Mouse (Mus musculus) layer of hippocampus, postnatal 14 days (tissue): ENCODE results near the gene Tmem176b. TPM values are rescaled to one million over a fixed set of nuclear protein-coding genes. Genes with fewer than 3 reads are reported as not detected.
A peak's percentile ranks its signal among the peaks of the same experiment; 100 is the strongest.

Experiments
- DNase-seq, 2 experiments: peaks; one replicate each; pipeline ENCODE4 v3.0.0; 2021 to 2022; ENCODE audit warnings: low spot score in 2 of 2, mixed read lengths in 1 of 2
- total RNA-seq, 2 experiments: library from RNA; stranded (reverse); gene quantifications; 2 replicates each; pipeline ENCODE4 v1.2.3; 2021

Gene Tmem176b
- total RNA-seq, 2 experiments from 2014 or later, result 47.2 to 52.1 TPM

- peak in 1 of 2 experiments; percentile 66 for DNase-seq
These were observed 37.8 kb downstream of the Tmem176b start for GRCm38 (mm10) chr6:48803406-48804051.

DNA sequence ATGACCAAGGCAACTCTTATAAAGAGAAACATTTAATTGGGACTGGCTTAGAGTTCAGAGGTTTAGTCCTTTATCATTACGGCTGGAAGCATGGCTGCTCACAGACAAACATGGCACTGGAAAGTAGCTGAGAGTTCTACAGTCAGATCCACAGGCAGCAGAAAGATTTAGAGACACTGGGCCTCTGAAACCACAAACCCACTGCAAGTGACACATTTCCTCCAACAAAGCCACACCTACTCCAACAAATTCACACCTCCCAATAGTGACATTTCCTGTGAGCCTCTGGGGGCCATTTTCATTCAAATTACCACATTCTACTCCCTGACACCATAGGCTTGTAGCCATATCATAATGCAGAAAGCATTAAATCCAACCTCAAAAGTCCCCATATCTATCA is 39.4 kb downstream of the Tmem176b start:
- no peak for DNase-seq

DNA sequence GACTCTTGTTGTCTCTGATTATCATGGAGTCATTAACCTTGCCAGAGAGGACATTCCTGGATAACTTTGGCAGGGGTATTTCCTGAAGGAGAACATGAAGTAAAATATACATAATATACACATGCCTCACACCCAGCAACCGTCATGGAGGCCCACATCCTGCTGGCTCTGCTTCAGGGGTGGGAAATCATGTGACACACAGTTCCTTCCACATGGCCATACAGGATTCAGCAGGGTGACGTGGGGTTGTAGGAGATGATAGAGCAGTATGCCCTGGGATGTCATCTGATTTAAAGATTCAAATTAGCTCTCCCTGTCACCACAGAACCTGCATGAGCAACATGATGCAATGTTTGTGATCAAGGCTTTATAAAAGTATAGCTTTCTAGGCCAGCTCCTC is 53.4 kb downstream of the Tmem176b start:
- no peak for DNase-seq

GRCm38 (mm10) chr6:48785601-48786000 is 55.7 kb downstream of the Tmem176b start:
- DNase-seq, result no peak

DNA sequence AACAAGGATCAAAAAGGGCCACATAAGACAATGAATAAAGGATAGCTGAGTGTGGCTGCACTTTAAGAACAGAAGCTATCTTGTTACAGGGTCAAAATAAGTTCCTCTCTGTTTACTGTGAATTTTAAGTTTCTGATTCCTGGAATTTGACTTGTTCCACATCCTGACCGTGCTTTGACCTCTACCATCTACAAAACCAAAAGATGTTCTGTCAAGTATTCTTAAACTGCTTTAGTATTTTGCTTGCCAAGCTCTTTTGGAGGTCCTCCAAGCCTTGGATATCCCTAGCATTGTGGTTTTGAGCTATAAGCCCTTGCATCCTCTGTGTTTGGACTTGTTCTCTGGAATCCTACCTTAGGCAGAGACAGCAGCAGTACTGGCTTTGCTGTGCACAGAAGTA is 56.1 kb downstream of the Tmem176b start:
- no peak for DNase-seq

DNA sequence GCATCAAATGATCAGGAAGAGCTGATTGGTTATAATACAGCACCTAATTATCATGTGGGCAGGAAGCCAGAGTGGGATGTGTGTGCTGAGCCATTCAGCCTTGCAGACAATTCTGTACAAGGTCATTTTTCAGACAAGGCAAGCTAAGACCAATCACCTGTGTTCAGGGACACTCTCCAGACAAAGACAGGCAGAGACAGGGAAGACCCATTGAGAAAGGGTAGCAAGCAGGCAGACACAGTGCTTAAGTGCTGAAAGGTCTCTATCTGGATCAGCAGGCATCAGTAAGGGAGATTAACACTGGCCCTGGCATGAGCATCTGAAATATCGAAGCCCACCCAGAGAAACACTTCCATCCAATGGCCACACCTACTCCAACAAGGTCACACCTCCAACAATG is 56.9 kb downstream of the Tmem176b start:
- no peak for DNase-seq

Other genes with a start within 250 kb of the Tmem176b start
- 10 to 100 TPM; 29.3 to 38.4 TPM for gene Repin1, start 247.6 kb downstream of the Tmem176b start, total RNA-seq
- gene Gm44965, start 247.6 kb downstream of the Tmem176b start, total RNA-seq, result not detected
- 1 to 10 TPM; 6.4 to 6.5 TPM for gene Zfp775, start 239.4 kb downstream of the Tmem176b start, total RNA-seq
- 10 to 100 TPM; 12.5 to 13.7 TPM for gene AI854703, start 214.7 kb downstream of the Tmem176b start, total RNA-seq
- 1 to 10 TPM; 1.0 to 1.4 TPM for gene Gimap8, start 194.3 kb downstream of the Tmem176b start, total RNA-seq
- gene Gimap9, start 165.4 kb downstream of the Tmem176b start, total RNA-seq, result under 1 TPM; 0.55 to 0.62 TPM
- under 1 TPM; 0.21 to 0.30 TPM for gene Gimap4, start 156.9 kb downstream of the Tmem176b start, total RNA-seq
- 1 to 10 TPM; 6.5 to 7.3 TPM for gene Gimap6, start 133.3 kb downstream of the Tmem176b start, total RNA-seq
- gene Gm28053, start 122.9 kb downstream of the Tmem176b start, total RNA-seq, result 1 to 10 TPM; 1.5 to 2.4 TPM
- gene Gimap7, start 122.9 kb downstream of the Tmem176b start, total RNA-seq, result not detected
- gene Gimap1, start 102.4 kb downstream of the Tmem176b start, total RNA-seq, result 1 to 10 TPM; 2.1 to 2.6 TPM
- 1 to 10 TPM; 1.3 to 1.7 TPM for gene Gimap5, start 95.3 kb downstream of the Tmem176b start, total RNA-seq
- gene Gimap3, start 70.6 kb downstream of the Tmem176b start, total RNA-seq, result not detected
- 10 to 100 TPM; 18.3 to 19.8 TPM for gene Tmem176a, start 577 bp downstream of the Tmem176b start, total RNA-seq
- not detected for gene Aoc1, start 31.4 kb upstream of the Tmem176b start, total RNA-seq
- not detected for gene 1600015I10Rik, start 88.4 kb upstream of the Tmem176b start, total RNA-seq
- not detected for gene Doxl2, start 133.5 kb upstream of the Tmem176b start, total RNA-seq
- gene Svs1, start 145.4 kb upstream of the Tmem176b start, total RNA-seq, result not detected
- gene Gpnmb, start 195.1 kb upstream of the Tmem176b start, total RNA-seq, result under 1 TPM; 0.86 to 0.99 TPM
- gene Malsu1, start 232.3 kb upstream of the Tmem176b start, total RNA-seq, result 10 to 100 TPM; 25.7 to 31.4 TPM